Mouse (Mus musculus) liver, embryonic 13.5 days (tissue): Measurements from ENCODE around the gene Ankrd31. TPM values are rescaled to one million over a fixed set of nuclear protein-coding genes. Genes with fewer than 3 reads are reported as not detected.
"Not testable (repeated sequence)": the region's sequence is repeated elsewhere in the genome, so short reads cannot be mapped to it uniquely, and the experiment has no call there.

Experiments used
- ATAC-seq: fragments of 200-750 bp; cut with Nextera tagmentation; 2 replicates; pipeline ENCODE4 v1.8.0; 2017; ENCODE audit warnings: low read depth, mild to moderate bottlenecking, moderate number of reproducible peaks, moderate library complexity
- DNase-seq: peaks from one replicate; pipeline ENCODE4 v3.0.0; 2022
- H3K27ac ChIP-seq: fragments of 300-500 bp; sonication (generic); 2 replicates; pipeline ENCODE4 v1.5.1; 2015; ENCODE audit warnings: moderate library complexity, mild to moderate bottlenecking, inconsistent platforms
- H3K27me3 ChIP-seq: fragments of 300-500 bp; sonication (generic); 2 replicates; pipeline ENCODE4 v1.6.1; 2015; ENCODE audit warnings: mild to moderate bottlenecking, inconsistent platforms
- H3K36me3 ChIP-seq: fragments of 300-500 bp; sonication (generic); 2 replicates; pipeline ENCODE4 v1.6.1; 2015; ENCODE audit warnings: mild to moderate bottlenecking, inconsistent platforms
- H3K4me1 ChIP-seq: fragments of 300-500 bp; sonication (generic); replicated peaks from 2 replicates; pipeline ENCODE4 v1.6.1; 2015; ENCODE audit warnings: inconsistent platforms
- H3K4me2 ChIP-seq: fragments of 300-500 bp; sonication (generic); 2 replicates; pipeline ENCODE4 v1.6.1; 2015; ENCODE audit warnings: inconsistent platforms, mild to moderate bottlenecking, moderate library complexity
- H3K4me3 ChIP-seq: fragments of 300-500 bp; sonication (generic); replicated peaks from 2 replicates; pipeline ENCODE4 v1.5.1; 2015; ENCODE audit warnings: mild to moderate bottlenecking, inconsistent platforms
- H3K9ac ChIP-seq: fragments of 300-500 bp; sonication (generic); 2 replicates; pipeline ENCODE4 v1.6.1; 2015; ENCODE audit warnings: mild to moderate bottlenecking, inconsistent platforms
- H3K9me3 ChIP-seq: fragments of 300-500 bp; sonication (generic); replicated peaks from 2 replicates; pipeline ENCODE4 v1.6.1; 2016; ENCODE audit warnings: inconsistent platforms
- WGBS: fragments of 180-500 bp; shearing (Covaris S2); methylation state at CpG from one replicate; pipeline ENCODE4 v1.1.7; 2015; ENCODE audit not compliant: insufficient replicate concordance; 5-methylcytosine and 5-hydroxymethylcytosine counted together
- polyA plus RNA-seq: library from polyadenylated mRNA; unstranded; fragments of >200 nt; fragmentation: Nextera tagmentation; extraction: Ambion mirVana; gene quantifications from 2 replicates; pipeline ENCODE4 v1.2.1, GENCODE M21; 2015

Gene Ankrd31
- polyA plus RNA-seq, 1 experiment from 2014 or later: 0.12 TPM

GRCm38 (mm10) chr13:96924985-96925745, 177.1 kb downstream of the Ankrd31 start:
- no peaks in the 10 kb centered on the region for H3K9me3 ChIP-seq
- peak overlapping the region; percentile 64 for H3K9ac ChIP-seq
- 2% methylated on average over 53 of the region's 53 CpGs for WGBS
- H3K27ac ChIP-seq: no peak overlapping the region
- no peak for DNase-seq
- ATAC-seq: peak; percentile 23; the same call in 1 of the 2 replicates
- H3K4me3 ChIP-seq: peak overlapping the region; percentile 66
- peaks cover 51% of the 10 kb centered on the region for H3K27me3 ChIP-seq
- peak overlapping the region; percentile 78 for H3K4me2 ChIP-seq
- H3K4me1 ChIP-seq: peaks cover 16% of the 10 kb centered on the region
- no peaks in the 10 kb centered on the region for H3K36me3 ChIP-seq

GRCm38 (mm10) chr13:96925991-96926725, 178.1 kb downstream of the Ankrd31 start:
- WGBS: 33% methylated on average over 10 of the region's 10 CpGs
- DNase-seq (no peak), ATAC-seq (no peak)
- Histone ChIP-seq H3K9me3 (no peaks in the 10 kb centered on the region), H3K27ac (no peak overlapping the region), H3K9ac (no peak overlapping the region), H3K4me2 (peak overlapping the region; percentile 78), H3K36me3 (no peaks in the 10 kb centered on the region), H3K4me3 (peak overlapping the region; percentile 66; the same call in 1 of the 2 replicates), H3K27me3 (peaks cover 49% of the 10 kb centered on the region), H3K4me1 (peaks cover 16% of the 10 kb centered on the region)

GRCm38 (mm10) chr13:96927781-96928180, 179.7 kb downstream of the Ankrd31 start:
- Histone ChIP-seq H3K27ac (no peak overlapping the region), H3K4me2 (no peak overlapping the region), H3K9me3 (no peaks in the 10 kb centered on the region), H3K4me3 (no peak overlapping the region), H3K27me3 (peaks cover 49% of the 10 kb centered on the region), H3K9ac (no peak overlapping the region), H3K4me1 (peaks cover 16% of the 10 kb centered on the region), H3K36me3 (no peaks in the 10 kb centered on the region)
- DNase-seq (no peak), ATAC-seq (no peak)
- 59% methylated on average over 1 of the region's 1 CpGs for WGBS

- no peak for ATAC-seq
- no peaks in the 10 kb centered on the region for H3K9me3 ChIP-seq
- H3K36me3 ChIP-seq: no peaks in the 10 kb centered on the region
- no peak overlapping the region for H3K4me3 ChIP-seq
- peaks cover 16% of the 10 kb centered on the region for H3K4me1 ChIP-seq
- WGBS: 55% methylated on average over 8 of the region's 8 CpGs
- H3K27me3 ChIP-seq: peaks cover 49% of the 10 kb centered on the region
- no peak overlapping the region for H3K4me2 ChIP-seq
- no peak for DNase-seq
- H3K9ac ChIP-seq: no peak overlapping the region
- no peak overlapping the region for H3K27ac ChIP-seq
These were observed 180.5 kb downstream of the Ankrd31 start for GRCm38 (mm10) chr13:96928432-96929039.

GRCm38 (mm10) chr13:96932745-96933144, 184.7 kb downstream of the Ankrd31 start:
- no peak for DNase-seq
- WGBS: 65% methylated on average over 5 of the region's 5 CpGs
- Histone ChIP-seq H3K36me3 (no peaks in the 10 kb centered on the region), H3K4me1 (no peaks in the 10 kb centered on the region), H3K9me3 (no peaks in the 10 kb centered on the region), H3K27me3 (peaks cover 7% of the 10 kb centered on the region), H3K27ac (no peak overlapping the region), H3K4me2 (no peak overlapping the region), H3K9ac (no peak overlapping the region), H3K4me3 (no peak overlapping the region)
- no peak for ATAC-seq

GRCm38 (mm10) chr13:96933367-96933766, 185.3 kb downstream of the Ankrd31 start:
- Histone ChIP-seq H3K4me3 (no peak overlapping the region), H3K9ac (no peak overlapping the region), H3K27ac (no peak overlapping the region), H3K9me3 (no peaks in the 10 kb centered on the region), H3K4me2 (no peak overlapping the region), H3K27me3 (peaks cover 2% of the 10 kb centered on the region), H3K36me3 (no peaks in the 10 kb centered on the region), H3K4me1 (no peaks in the 10 kb centered on the region)
- ATAC-seq (no peak), DNase-seq (no peak)
- 58% methylated on average over 8 of the region's 8 CpGs for WGBS

- Histone ChIP-seq H3K9me3 (no peaks in the 10 kb centered on the region), H3K4me2 (no peak overlapping the region), H3K9ac (no peak overlapping the region), H3K27ac (no peak overlapping the region), H3K27me3 (no peaks in the 10 kb centered on the region), H3K4me3 (no peak overlapping the region), H3K36me3 (no peaks in the 10 kb centered on the region), H3K4me1 (no peaks in the 10 kb centered on the region)
- ATAC-seq: no peak
- DNase-seq: no peak
- 51% methylated on average over 6 of the region's 6 CpGs for WGBS
These were observed 188.2 kb downstream of the Ankrd31 start for GRCm38 (mm10) chr13:96936173-96936777.

- ATAC-seq (no peak), DNase-seq (no peak)
- Histone ChIP-seq H3K9me3 (no peaks in the 10 kb centered on the region), H3K27ac (no peak overlapping the region), H3K4me2 (no peak overlapping the region), H3K9ac (no peak overlapping the region), H3K27me3 (no peaks in the 10 kb centered on the region), H3K36me3 (no peaks in the 10 kb centered on the region), H3K4me3 (no peak overlapping the region), H3K4me1 (no peaks in the 10 kb centered on the region)
- 60% methylated on average over 10 of the region's 10 CpGs for WGBS
These were observed 189.0 kb downstream of the Ankrd31 start for GRCm38 (mm10) chr13:96937059-96937558.

- 69% methylated on average over 10 of the region's 10 CpGs for WGBS
These were observed 191.6 kb downstream of the Ankrd31 start for GRCm38 (mm10) chr13:96939680-96940079.

GRCm38 (mm10) chr13:96941481-96941880, 193.4 kb downstream of the Ankrd31 start:
- H3K4me3 ChIP-seq, H3K4me1 ChIP-seq, H3K27me3 ChIP-seq, DNase-seq, H3K9ac ChIP-seq, ATAC-seq, H3K9me3 ChIP-seq, H3K27ac ChIP-seq, H3K4me2 ChIP-seq, H3K36me3 ChIP-seq: not testable (repeated sequence)
- WGBS: 66% methylated on average over 11 of the region's 11 CpGs

More at GRCm38 (mm10) chr13:96939680-96940079, 191.6 kb downstream of the Ankrd31 start:
- H3K9ac ChIP-seq: no peak overlapping the region
- no peaks in the 10 kb centered on the region for H3K9me3 ChIP-seq
- H3K4me1 ChIP-seq: no peaks in the 10 kb centered on the region
- no peak overlapping the region for H3K27ac ChIP-seq
- H3K36me3 ChIP-seq: no peaks in the 10 kb centered on the region
- H3K4me2 ChIP-seq: no peak overlapping the region
- no peak for ATAC-seq
- no peak overlapping the region for H3K4me3 ChIP-seq
- DNase-seq: no peak
- no peaks in the 10 kb centered on the region for H3K27me3 ChIP-seq

GRCm38 (mm10) chr13:96943571-96943970, 195.5 kb downstream of the Ankrd31 start:
- no peaks in the 10 kb centered on the region for H3K4me1 ChIP-seq
- no peaks in the 10 kb centered on the region; the same call in 1 of the 2 replicates for H3K27me3 ChIP-seq
- H3K36me3 ChIP-seq: no peaks in the 10 kb centered on the region
- no peak overlapping the region for H3K9ac ChIP-seq
- H3K27ac ChIP-seq: no peak overlapping the region
- no peak overlapping the region for H3K4me2 ChIP-seq
- ATAC-seq: no peak
- H3K4me3 ChIP-seq: no peak overlapping the region
- no peaks in the 10 kb centered on the region for H3K9me3 ChIP-seq
- 58% methylated on average over 3 of the region's 3 CpGs for WGBS
- DNase-seq: no peak
